Mouse (Mus musculus): ENCODE measurements around the gene Myo1e.

DNA sequence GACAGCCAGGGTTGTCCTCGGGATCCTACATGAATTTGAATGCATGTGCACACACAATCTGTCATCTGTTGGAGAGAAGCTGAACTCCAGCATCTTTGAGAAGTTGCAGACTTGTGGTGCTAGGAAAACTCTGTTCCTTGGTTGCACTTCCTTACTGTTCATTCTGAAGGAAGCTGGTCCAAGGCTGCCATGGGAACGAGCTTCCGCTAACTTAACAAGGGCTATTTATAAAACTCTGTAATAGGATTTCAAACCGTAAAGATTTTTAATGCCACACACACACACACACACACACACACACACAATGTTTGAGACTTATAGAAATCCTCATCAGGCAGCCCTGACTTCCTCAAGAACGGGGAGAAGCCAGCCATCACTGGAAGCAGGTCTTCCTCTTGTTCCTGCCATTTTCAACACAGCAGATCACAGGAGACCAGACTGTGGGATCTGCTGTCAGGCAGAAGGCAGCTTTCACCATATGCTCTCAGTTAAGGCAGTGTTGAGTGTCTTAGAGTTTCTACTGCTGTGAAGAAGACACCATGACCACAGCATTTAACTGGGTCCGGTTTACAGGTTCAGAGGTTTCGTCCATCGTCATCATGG is 194.9 kb downstream of the Myo1e start:
- TF ChIP-seq CTCF (IDR thresholded peaks at IDR 0.05; ENCODE audit: insufficient read depth, low read depth, low read length): no peak
- no peak for TF ChIP-seq POLR2A (IDR thresholded peaks at IDR 0.05; ENCODE audit: insufficient read depth, low read depth, low read length)
